Mouse (Mus musculus) urinary bladder, postnatal 10 days (tissue): Measurements from ENCODE around the gene Sult1d1.
"Not testable (repeated sequence)": the region's sequence is repeated elsewhere in the genome, so short reads cannot be mapped to it uniquely, and the experiment has no call there.

Source experiments
- DNase-seq: peaks from one replicate; pipeline ENCODE4 v3.0.0; 2022; ENCODE audit warnings: low spot score

Sult1d1 gene

GRCm38 (mm10) chr5:87568845-87569244 is at the start of gene Sult1d1:
Gene Sult1d1 (minus strand): TSS chr5:87569027.
- DNase-seq, result no peak

DNA sequence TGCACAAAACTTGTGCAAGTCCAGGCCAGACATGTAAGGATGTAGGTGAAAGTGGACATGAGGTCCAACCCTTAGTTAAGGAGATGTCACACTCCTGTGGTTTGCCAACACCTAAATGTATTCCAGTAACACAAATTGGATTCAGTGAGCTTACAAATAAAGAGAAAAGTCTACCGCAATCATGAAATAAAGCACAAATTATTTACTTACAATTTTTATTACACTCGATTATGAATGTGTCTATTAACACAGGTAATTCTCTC is 46.2 kb upstream of the Sult1d1 start:
- no peak for DNase-seq

DNA sequence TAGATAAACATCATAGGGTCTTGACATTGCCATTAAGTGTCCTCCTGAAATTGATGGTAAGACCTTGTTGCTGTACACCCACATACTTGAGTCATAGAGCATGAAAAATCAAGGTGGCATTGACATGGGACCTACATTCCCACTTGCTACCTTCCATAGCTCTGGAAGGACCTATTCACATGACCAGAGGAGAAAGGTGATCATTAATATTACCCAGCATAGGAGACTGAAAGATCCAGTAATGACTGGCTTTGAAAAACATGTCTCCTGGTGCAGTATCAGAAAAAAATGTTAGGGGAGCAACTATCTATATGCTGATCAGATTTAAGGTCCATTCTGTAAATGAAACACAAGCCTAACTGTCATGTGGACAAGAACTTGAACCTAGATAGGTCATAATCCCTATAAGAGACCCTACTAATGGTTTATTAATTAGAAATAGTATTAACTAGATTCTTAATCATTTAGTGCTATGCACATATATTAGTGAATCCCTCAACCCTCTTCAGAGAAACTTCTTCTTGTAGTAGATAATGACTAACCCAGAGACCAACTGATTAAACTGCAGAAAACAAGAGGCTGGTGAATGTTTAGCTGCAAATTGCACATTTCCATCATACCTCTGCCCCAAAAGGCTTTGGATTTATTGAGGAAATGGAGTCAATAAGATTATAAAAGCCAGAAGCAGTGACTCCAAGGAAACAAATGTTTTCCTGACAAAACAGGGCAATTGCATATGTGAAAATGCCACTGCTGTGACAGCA is 45.7 kb upstream of the Sult1d1 start:
- no peak for DNase-seq

- no peak for DNase-seq
These were observed 32.2 kb upstream of the Sult1d1 start for GRCm38 (mm10) chr5:87601018-87601417.

GRCm38 (mm10) chr5:87597891-87598290 is 29.1 kb upstream of the Sult1d1 start:
- no peak for DNase-seq

GRCm38 (mm10) chr5:87591494-87591893 is 22.7 kb upstream of the Sult1d1 start, which contains the start of gene Sult1e1:
Gene Sult1e1 (minus strand): TSS chr5:87591594.
- no peak for DNase-seq

- DNase-seq, result no peak
These were observed 21.1 kb upstream of the Sult1d1 start for GRCm38 (mm10) chr5:87589916-87590315.

GRCm38 (mm10) chr5:87580389-87580788 is 11.6 kb upstream of the Sult1d1 start:
- no peak for DNase-seq

DNA sequence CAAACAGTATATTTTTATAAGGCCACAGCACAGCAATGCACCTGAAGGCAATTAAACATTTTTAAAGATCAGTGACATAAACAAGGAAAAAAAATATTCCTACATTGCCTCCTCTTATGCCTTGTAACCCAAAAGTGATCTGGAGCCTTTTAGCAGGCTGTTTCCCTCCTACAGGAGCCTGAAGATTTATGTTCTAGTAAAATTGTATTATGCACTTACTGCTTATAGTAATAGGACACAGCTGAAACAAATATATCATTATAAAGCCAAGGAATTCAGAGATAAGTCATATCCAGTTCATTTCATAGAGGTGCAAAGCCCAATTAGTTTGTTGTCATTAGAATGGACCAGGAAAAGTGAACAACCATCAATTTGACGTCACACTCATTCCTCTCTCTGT is 5.3 kb upstream of the Sult1d1 start:
- DNase-seq, result no peak

DNA sequence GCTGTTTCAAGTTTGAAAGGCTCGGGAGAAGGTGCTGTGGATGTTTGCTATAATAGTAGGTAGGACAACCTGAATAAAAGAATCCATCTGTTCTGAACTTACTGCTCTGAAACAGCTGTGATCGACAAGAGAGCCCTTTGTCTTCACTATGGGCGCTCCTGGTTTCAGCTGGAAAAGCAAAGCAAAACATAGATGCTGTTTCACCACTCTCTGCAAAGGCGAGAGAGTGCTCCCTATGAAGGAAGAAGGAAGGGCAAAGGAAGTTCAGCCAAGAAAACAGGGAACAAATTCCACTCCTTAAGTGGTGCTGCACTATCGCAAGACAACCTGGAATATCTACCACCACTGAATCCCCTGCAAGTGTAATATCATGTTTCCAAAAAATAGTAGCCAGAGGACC is 4.7 kb upstream of the Sult1d1 start:
- no peak for DNase-seq

- DNase-seq, result no peak
These were observed 4.0 kb upstream of the Sult1d1 start for GRCm38 (mm10) chr5:87572781-87573180.

DNA sequence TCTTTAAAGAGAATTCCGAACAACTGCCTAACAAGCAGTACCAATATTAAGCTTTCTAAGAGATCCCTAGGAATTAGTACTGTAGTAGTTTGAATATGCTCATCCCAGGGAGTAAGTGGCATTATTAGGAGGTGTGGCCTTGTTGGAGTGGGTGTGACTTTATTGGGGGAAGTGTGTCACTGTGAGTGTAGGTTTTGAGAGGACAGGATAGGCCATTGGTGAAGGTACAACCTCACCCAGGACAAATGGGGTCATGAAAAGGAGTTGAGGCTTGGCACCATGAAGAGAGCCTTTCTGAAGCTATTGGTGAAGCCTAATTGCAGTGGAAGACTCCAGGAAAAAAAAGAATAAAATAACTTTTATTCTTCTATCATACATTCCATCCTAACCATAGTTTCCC is 1.5 kb downstream of the Sult1d1 start:
- DNase-seq, result no peak

GRCm38 (mm10) chr5:87562966-87563365 is 5.9 kb downstream of the Sult1d1 start:
- no peak for DNase-seq

DNA sequence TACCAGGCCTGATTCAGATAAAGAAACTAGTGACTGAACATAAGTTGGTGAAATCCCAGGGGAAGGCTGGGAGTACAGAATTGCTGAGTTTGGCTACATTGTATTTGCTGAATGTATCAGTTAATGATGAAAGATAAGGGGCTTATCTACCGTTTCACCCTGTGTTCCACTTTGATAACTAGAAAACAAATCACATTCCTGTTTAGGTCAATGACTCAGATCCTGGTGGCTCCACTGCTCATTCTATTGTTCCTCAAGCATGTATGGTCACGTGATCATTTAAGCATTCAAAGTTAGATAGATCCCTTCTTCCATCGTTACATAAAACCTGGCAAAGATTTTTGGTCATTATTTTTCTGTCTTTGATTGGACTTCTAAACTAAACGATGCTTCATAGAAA is 6.3 kb downstream of the Sult1d1 start:
- DNase-seq, result no peak

DNA sequence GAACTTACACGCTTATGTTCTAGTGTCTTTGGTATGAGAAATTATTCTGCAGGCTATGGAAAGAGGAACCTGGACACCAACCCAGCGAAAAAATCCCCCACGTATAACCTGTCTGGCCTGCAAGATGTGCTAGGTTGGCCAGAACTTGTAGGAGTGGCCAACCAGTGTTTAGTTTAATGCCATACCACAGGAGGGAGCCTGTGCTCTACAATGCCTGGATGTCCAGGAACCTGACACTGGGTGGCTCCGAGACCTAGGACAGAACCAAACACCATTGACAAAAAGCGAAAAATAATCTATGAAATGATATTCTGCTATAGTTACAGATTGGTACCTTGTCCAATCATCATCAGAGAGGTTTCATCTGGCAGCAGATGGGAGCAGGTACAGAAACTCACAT is 8.7 kb downstream of the Sult1d1 start:
- DNase-seq, result no peak

DNA sequence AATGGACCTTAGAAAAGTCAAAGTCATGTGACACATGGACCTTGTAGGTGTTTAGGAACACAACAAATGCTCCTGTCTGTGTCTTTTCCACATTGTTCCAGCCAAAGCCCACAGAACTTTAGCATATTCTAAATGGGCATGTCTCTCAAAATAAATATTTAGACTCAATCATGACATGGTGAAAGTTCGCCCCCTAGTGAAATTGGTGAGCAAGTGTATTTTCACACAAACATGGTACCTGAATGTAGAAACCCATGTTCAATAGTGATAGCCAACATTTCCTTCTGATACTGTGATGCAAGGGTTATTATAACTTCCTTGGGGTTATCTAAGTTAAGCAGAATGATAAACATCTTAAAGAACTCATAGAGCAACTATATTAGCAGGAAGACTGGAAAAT is 17.9 kb downstream of the Sult1d1 start:
- no peak for DNase-seq

DNA sequence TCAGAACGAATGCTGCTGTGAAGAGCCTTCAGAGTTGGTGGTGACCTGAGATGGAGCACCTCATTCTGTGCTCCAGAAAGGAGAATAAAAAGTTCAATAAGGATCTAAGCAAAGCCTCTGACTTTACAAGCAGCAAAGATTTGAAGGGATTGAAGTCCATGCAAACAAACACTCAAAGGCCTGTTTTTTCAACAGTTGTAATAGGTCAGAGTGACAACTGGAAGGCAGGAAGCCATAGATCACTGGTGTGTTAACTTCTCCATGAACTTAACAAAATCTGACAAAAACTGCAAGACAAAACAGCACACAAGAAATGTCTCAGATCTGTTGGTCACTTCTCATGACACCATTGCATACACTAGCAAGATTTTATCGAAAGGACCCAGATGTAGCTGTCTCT is 30.7 kb downstream of the Sult1d1 start, which contains the start of gene Sult1b1:
Gene Sult1b1 (minus strand): TSS at position 85 of the 400 bp plus-strand sequence.
- no peak for DNase-seq

DNA sequence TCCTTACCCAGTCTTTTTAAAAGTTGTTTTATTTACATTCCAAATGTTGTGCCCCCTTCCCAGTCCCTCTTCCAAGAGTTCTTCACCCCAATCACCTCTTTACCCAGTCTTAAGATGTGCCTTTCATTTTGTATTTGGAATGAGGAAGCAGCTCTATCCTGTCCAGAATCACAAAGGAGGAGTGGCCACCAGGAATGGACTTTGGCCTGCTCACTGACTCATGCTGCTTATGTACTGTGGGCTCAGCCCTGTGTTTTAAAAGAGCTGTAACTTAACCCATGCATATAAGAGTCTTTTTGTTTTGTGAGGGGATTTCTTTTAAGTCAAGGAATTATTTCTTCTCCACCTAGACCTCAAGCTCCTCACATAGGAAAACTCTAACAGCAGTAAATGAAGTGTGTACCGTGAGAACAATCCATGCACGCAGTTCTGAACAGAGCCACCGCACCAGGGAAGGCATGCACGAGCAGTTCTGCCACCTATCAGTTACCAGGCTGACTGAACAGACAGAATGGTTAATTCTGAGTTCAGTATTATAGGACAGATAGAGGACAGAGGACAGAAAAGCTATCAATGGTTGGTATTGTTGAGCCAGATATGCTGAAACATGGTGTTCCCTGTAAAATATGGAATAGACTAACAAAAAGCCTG is 32.7 kb downstream of the Sult1d1 start:
- DNase-seq, result no peak

DNA sequence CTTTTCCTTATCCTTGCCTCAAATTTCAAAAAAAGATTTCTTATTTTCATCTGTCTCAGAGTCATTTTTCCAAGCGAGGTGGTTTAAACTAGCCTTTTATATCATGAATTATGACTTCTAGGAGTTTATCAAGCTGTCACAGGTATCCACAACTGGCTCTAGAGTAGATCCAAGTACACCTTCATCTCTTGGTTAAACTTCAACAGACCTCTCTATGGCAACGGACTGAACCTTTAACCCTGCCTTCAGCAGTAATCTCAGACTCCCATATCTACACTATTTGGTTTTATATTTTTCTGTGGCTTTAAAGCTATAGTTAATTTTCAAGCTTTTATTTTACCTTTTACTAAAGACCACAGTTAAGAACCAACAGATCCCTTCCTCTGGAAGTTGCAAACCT is 36.5 kb downstream of the Sult1d1 start:
- no peak for DNase-seq

GRCm38 (mm10) chr5:87523561-87523960 is 45.3 kb downstream of the Sult1d1 start:
- DNase-seq, result not testable (repeated sequence)

GRCm38 (mm10) chr5:87505776-87506458 is 62.9 kb downstream of the Sult1d1 start:
- no peak for DNase-seq
